Mouse (Mus musculus) liver, embryonic 14.5 days (tissue): ENCODE results near the gene Fmn2. TPM values are rescaled to one million over a fixed set of nuclear protein-coding genes. Genes with fewer than 3 reads are reported as not detected.

Experiments used
- ATAC-seq: fragments of 200-750 bp; cut with Nextera tagmentation; 2 replicates; pipeline ENCODE4 v1.8.0; 2017; ENCODE audit warnings: moderate number of reproducible peaks, mild to moderate bottlenecking, moderate library complexity; ENCODE audit not compliant: insufficient read depth
- DNase-seq, 3 experiments: peaks; one replicate each; pipeline ENCODE4 v3.0.0-alpha.2; 2012 to 2013; ENCODE audit warnings: low read depth in 3 of 3, low spot score in 3 of 3
- H3K27ac ChIP-seq: fragments of 300-500 bp; sonication (generic); 2 replicates; pipeline ENCODE4 v1.5.1; 2014; ENCODE audit warnings: moderate library complexity, mild to moderate bottlenecking, control low read depth, inconsistent platforms
- H3K27me3 ChIP-seq: fragments of 300-500 bp; sonication (generic); 2 replicates; pipeline ENCODE4 v1.6.1; 2014; ENCODE audit warnings: mild to moderate bottlenecking, low read length, moderate library complexity; ENCODE audit not compliant: control insufficient read depth, insufficient read depth
- H3K36me3 ChIP-seq: fragments of 300-500 bp; sonication (generic); replicated peaks from 2 replicates; pipeline ENCODE4 v1.6.1; 2014; ENCODE audit warnings: low read depth; ENCODE audit not compliant: control insufficient read depth, insufficient read depth
- H3K4me1 ChIP-seq, 2 experiments: fragments of 200-500 bp in 1 of 2; fragments of 300-500 bp in 1 of 2; sonication (generic) in 1 of 2; replicated peaks; 2 replicates each; pipeline ENCODE4 v1.6.1; 2012 to 2014; ENCODE audit warnings: antibody characterized with exemption in 1 of 2, inconsistent platforms in 1 of 2, low read length in 1 of 2; ENCODE audit not compliant: control insufficient read depth in 2 of 2, insufficient read depth in 2 of 2
- H3K4me2 ChIP-seq: fragments of 300-500 bp; sonication (generic); 2 replicates; pipeline ENCODE4 v1.6.1; 2014; ENCODE audit warnings: low read depth, mild to moderate bottlenecking, control low read depth, moderate library complexity
- H3K4me3 ChIP-seq, 2 experiments: fragments of 200-500 bp in 1 of 2; fragments of 300-500 bp in 1 of 2; sonication (generic) in 1 of 2; 2 replicates each; pipeline ENCODE4 v1.5.1; 2012 to 2014; ENCODE audit warnings: low read depth in 2 of 2, low read length in 2 of 2, mild to moderate bottlenecking in 2 of 2, control low read depth in 1 of 2, inconsistent platforms in 1 of 2, moderate library complexity in 1 of 2; ENCODE audit not compliant: insufficient read depth in 1 of 2
- H3K9ac ChIP-seq: fragments of 300-500 bp; sonication (generic); replicated peaks from 2 replicates; pipeline ENCODE4 v1.6.1; 2014; ENCODE audit warnings: mild to moderate bottlenecking, control low read depth, moderate library complexity
- H3K9me3 ChIP-seq: fragments of 300-500 bp; sonication (generic); 2 replicates; pipeline ENCODE4 v1.6.1; 2016; ENCODE audit warnings: low read length, mixed read lengths; ENCODE audit not compliant: control insufficient read depth
- CTCF ChIP-seq: IDR thresholded peaks from 2 replicates; pipeline ENCODE4 v1.5.1; 2016; ENCODE audit warnings: antibody characterized with exemption, low read depth, control low read depth
- EP300 ChIP-seq: IDR thresholded peaks from 2 replicates; pipeline ENCODE4 v1.6.1; 2016; ENCODE audit warnings: antibody characterized with exemption, low read depth
- WGBS: fragments of 180-500 bp; shearing (Covaris S2); extraction: QIAGEN DNeasy Blood & Tissue Kit; methylation state at CpG from one replicate; pipeline ENCODE4 v1.1.7; 2014; ENCODE audit not compliant: insufficient replicate concordance; 5-methylcytosine and 5-hydroxymethylcytosine counted together
- polyA plus RNA-seq, 2 experiments: library from polyadenylated mRNA; depleted of rRNA in 1 of 2; stranded (reverse) in 1 of 2; unstranded in 1 of 2; fragments of >200 nt; fragmentation: Nextera tagmentation in 1 of 2; extraction: Ambion mirVana in 1 of 2; gene quantifications; 2 replicates each; pipeline versions ENCODE4 v1.2.1 to v1.2.3; 2012 to 2014

Gene Fmn2
- polyA plus RNA-seq, 2 experiments = 0.03 TPM; not detected in 1

DNA sequence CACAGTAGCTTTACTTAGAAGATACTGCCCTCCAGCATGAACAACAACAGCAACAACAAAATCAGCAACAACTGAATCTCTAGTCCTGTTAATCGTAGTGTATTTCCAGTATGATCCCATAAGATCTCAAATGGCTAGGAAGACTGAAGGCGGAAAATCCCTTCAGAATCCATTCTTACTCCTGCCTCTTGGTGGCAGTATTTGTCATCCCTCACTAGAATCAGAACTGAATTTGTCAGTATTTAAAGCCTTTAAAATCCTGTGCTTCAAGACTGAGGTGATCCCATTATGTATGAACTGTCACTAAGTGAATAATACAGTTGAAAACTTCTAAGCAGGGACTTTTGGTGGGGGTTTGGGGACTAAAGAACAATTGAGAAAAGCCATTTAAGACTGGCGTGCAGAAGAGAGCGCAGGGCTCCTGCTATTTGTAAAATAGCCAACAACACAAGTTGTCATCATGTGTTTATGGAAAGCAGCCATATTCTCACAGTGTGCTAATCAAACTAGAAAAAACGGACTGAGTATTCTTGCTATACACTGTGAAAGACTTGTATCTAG is 90.9 kb downstream of the Fmn2 start:
- no peak overlapping the region for H3K4me2 ChIP-seq
- H3K36me3 ChIP-seq = no peaks in the 10 kb centered on the region
- no peak for ATAC-seq
- DNase-seq = no peak
- TF ChIP-seq EP300 (no peak), CTCF (peak; percentile 20; the same call in 1 of the 2 replicates)
- no peaks in the 10 kb centered on the region for H3K9me3 ChIP-seq
- 56% methylated on average over 5 of the region's 5 CpGs for WGBS
- H3K9ac ChIP-seq = no peak overlapping the region
- no peak overlapping the region for H3K4me3 ChIP-seq
- H3K27me3 ChIP-seq = no peaks in the 10 kb centered on the region
- H3K27ac ChIP-seq = no peak overlapping the region
- H3K4me1 ChIP-seq = peaks cover 0 to 2% of the 10 kb centered on the region in 2 experiments; a peak in 1 of 4 replicates

DNA sequence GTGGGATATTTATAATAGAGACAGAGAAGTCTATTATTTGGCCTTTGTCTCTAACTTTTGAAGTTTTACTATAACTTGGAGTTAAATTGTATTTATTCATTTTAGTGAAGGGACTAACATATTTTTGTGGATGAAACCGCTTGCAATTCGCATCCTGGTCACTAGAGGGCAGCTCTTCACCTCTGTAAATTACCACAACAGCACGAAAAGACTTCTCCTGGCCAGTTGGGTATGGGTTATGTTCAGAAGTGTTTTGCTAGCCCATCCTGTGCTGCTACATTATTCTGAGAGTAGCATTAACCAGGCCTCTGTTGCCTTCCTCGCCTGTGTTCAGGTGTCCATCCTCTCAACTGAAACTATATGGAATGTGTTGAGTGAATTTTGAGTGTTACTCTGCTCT is 93.4 kb downstream of the Fmn2 start:
- peaks cover 10 to 19% of the 10 kb centered on the region in 2 experiments for H3K4me1 ChIP-seq
- no peak overlapping the region for H3K27ac ChIP-seq
- no peak overlapping the region for H3K9ac ChIP-seq
- no peaks in the 10 kb centered on the region for H3K27me3 ChIP-seq
- DNase-seq = peak; percentile 7 to 31 (median 9)
- H3K4me2 ChIP-seq = no peak overlapping the region
- TF ChIP-seq CTCF (peak; percentile 75), EP300 (no peak)
- ATAC-seq = no peak
- H3K36me3 ChIP-seq = no peaks in the 10 kb centered on the region
- no peak overlapping the region for H3K4me3 ChIP-seq
- no peaks in the 10 kb centered on the region for H3K9me3 ChIP-seq
- 4% methylated on average over 4 of the region's 4 CpGs for WGBS

- Histone ChIP-seq H3K9me3 (no peaks in the 10 kb centered on the region), H3K27ac (no peak overlapping the region), H3K36me3 (no peaks in the 10 kb centered on the region), H3K4me2 (no peak overlapping the region), H3K4me1 (peaks cover 14 to 33% of the 10 kb centered on the region in 2 experiments), H3K27me3 (no peaks in the 10 kb centered on the region), H3K9ac (no peak overlapping the region), H3K4me3 (no peak overlapping the region)
- 0 out of 2 replicates have a peak, but pooled peaks have one; percentile 23 for TF ChIP-seq EP300
- no peak for TF ChIP-seq CTCF
- WGBS = 19% methylated on average over 3 of the region's 3 CpGs
- ATAC-seq = 0 out of 2 replicates have a peak, but pooled peaks have one; percentile 27
- no peak for DNase-seq
These were observed 95.9 kb downstream of the Fmn2 start for GRCm38 (mm10) chr1:174597495-174597894.

DNA sequence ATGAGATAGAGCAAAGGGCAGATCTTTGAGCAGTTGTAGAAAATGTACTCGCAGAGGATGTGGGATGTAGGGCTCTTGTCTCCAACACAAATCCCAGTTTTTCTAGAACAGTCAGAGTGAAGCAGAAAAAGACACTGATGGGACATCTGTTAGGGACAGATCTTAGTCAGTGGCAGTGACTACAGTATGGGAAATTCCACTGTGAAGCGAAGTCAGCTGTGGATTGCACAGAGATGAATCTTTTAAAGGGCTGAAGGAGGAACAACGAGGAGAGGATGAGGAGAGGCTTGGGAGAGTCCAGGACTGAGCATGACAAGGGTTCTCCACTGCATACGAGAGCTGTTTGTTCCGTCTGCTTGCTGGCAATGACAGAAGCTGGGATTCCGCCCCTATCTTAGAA is 96.6 kb downstream of the Fmn2 start:
- no peak overlapping the region for H3K4me2 ChIP-seq
- no peak overlapping the region for H3K9ac ChIP-seq
- WGBS = 50% methylated on average over 6 of the region's 6 CpGs
- no peak overlapping the region for H3K4me3 ChIP-seq
- no peaks in the 10 kb centered on the region for H3K36me3 ChIP-seq
- no peaks in the 10 kb centered on the region for H3K9me3 ChIP-seq
- ATAC-seq = no peak
- no peak for DNase-seq
- no peaks in the 10 kb centered on the region for H3K27me3 ChIP-seq
- TF ChIP-seq EP300 (no peak), CTCF (no peak)
- H3K27ac ChIP-seq = no peak overlapping the region
- peaks cover 14 to 33% of the 10 kb centered on the region in 2 experiments for H3K4me1 ChIP-seq

GRCm38 (mm10) chr1:174600041-174600440 is 98.4 kb downstream of the Fmn2 start:
- TF ChIP-seq EP300 (no peak), CTCF (no peak)
- no peak overlapping the region for H3K4me3 ChIP-seq
- no peaks in the 10 kb centered on the region for H3K27me3 ChIP-seq
- peaks cover 14 to 33% of the 10 kb centered on the region in 2 experiments for H3K4me1 ChIP-seq
- no peak overlapping the region for H3K4me2 ChIP-seq
- ATAC-seq (no peak; the same call in 1 of the 2 replicates), DNase-seq (no peak)
- H3K27ac ChIP-seq = no peak overlapping the region
- 71% methylated on average over 2 of the region's 2 CpGs for WGBS
- H3K36me3 ChIP-seq = no peaks in the 10 kb centered on the region
- H3K9me3 ChIP-seq = no peaks in the 10 kb centered on the region
- H3K9ac ChIP-seq = no peak overlapping the region
